Mouse (Mus musculus) heart, adult 11 months (tissue): ENCODE data around the gene Fgd1.

Experiments
- DNase-seq: peaks from one replicate; pipeline ENCODE4 v3.0.0; 2022

Fgd1 gene

DNA sequence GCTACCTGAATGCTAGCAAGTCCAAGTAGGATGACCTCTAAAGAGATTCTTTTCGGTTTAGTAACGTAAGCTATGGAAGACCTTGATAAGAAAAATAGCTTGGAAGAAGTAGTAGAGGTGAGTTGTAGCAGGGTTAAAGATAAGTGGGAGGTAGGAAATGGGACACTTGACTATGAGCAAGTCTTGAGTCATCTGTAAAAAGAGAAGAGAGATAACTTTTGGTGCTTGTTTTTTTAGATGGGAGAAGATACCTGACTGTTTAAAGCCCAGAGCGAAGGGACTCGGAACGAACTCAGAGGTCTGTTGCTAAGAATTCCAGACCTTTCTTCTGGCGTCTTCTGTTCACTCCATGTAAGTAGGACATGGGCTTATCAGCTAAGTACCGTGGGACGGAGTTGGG is at the start of gene Fgd1:
Fgd1 (plus strand) TSS at position 301 of the 400 bp plus-strand sequence.
- no peak for DNase-seq

DNA sequence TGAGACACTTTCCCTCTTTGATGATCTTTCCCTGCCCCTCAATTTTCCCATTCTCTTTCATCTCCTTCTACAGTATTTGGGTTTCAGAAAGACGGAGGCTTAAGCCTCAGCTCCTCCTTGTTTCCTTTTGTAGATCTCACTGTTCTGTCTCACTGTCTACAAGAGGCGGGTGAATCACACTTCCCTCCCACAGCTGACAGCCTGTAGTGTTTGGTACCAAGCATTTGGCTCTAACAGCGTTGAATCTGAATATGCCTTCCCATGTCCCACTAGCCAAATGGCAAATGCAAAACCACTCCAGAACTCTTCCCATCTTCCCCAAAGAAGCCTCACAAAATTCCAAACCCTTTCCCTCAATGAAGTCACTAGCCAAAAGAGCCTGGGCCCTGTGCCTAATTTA is 49.2 kb upstream of the Fgd1 start:
- DNase-seq, result no peak

DNA sequence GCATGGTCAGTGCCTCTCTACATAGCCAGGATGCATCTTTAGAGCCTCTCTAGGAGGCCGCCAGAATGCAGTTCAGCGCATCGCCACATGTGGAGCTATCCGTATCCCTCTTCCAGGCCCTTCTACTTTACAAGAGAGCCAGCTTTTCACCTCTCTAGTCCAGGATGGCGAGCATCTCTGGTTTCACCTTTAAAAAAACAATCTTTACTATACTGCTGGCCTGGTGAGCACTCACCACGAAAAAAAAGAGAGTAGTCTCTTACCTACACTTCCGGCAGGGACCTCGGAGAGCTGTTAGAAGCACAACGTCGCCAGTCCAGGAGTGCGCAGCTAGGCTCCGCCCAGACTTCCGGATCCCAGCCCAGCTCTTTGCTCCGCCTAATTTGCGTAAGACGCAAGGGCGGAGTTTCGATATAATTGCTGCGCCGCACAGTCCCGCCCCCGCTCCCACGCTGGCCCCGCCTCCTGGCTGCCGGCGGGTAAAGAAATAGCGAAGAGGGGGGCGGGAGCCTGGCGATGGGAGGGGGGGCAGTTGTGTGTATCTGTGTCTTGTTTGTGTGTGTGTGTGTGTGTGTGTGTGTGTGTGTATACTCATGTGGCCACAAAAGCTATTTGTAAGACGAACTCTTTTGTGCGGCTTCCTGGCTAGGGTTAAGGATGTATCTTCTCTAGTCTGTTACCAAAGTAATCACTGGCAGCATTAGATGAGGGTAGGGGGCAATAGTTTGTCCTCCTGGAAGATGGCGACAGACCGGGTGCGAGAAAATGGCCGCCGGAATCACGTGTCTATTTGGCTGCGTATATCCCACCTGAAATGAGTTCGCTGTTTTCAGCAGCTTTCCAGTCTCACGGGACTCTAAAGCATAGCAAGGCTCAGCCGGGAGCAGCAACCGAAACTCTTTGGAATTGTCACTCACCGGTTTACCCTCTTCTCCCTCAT is 28.7 kb upstream of the Fgd1 start, which contains the start of gene Gnl3l:
Gnl3l (minus strand) TSS at position 385 of the 940 bp plus-strand sequence.
- DNase-seq, result peak; percentile 99

DNA sequence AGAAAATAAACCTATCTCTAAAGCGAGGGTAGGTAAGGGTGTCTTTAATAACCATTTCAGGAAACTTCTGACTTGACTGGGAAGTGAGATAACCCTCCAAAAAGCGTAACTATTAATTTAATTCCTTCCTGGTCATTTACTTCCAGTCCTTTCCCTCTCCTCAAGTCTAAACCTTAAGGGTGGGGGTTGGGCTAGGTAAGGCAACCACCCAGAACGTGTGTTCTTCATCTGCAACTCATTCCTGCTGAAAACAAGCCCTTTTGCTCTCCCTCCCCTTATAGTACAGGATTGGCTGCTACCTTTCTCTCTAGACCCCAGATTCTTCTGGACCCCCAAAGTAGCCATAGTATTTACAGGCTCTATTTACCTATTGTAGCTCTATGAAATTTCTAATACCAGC is 28.1 kb upstream of the Fgd1 start:
- DNase-seq, result no peak

DNA sequence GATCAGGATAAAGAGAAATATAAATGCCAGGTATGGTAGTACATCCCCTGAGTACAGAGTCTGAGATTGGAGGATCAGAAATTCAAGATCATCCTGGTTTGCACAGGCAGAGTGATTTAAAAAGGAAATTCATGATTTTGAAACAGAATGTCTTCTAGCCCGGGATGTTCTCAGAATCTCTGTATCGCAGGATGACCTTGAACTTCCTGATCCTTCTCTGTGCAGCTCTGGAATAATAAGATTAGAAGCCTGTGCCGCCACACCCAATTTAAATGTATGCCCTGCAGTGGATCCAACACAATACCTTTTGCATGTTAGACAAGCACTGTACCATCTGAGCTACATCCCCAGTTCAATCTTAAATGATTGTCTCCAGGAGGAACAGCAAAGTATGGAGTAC is 27.2 kb upstream of the Fgd1 start:
- no peak for DNase-seq

DNA sequence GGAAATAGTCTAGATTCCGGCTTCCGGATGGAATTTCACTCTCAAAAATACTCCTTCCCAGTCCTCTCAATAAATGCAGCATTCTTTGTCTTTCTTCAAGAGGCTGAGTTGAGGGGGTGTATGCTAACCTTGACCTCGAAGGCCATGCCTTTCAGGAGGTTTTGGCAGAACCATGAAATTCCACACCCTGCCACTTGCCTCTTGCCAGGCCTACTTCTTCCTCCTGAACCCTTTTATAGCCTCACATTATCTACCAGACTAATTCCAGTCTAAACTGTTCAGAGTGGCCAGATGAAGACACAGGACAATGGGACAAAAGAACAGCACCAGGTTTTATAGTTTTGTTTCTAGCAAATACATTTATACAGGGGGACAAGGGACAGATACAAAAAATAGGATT is 14.6 kb upstream of the Fgd1 start:
- no peak for DNase-seq

DNA sequence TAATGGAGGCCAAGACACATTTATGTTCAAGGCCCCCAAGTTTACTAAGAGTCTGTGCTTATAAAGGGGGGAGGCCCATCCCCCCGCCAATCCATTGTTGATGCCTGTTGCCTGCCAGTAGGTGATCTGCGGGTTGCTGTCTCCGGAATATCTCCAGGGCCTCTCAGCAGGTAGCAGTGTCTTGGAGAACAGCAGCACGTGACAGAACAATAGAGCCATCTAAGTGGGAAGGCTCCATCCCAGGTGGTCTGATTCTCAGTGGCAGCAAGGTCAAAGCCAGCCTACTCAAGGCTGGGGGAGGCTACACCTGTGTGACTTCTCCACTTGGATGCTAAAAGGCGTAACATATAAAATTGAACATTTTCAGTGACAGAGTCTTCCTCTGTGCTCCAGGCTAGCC is 4.7 kb upstream of the Fgd1 start:
- DNase-seq, result peak; percentile 55

DNA sequence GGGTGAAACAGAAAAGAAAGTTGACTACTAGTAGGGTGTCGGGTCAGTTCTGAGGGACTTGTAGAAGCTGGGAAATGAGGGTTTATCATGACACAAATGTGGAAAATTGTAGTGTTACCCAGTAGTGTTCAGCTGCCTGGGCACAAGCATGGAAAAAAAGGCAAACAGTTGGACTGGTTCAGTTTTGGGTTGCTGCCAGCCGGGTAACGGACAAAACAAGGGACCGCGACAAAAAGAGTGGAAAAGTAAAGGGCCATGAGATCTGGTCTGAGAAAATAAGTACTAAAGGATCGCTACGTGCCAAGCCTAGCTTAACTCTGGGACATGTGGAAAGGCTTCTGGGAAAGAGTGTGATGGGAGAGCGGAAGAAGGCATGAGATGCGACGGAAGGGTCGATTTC is 371 bp downstream of the Fgd1 start:
- DNase-seq, result no peak

DNA sequence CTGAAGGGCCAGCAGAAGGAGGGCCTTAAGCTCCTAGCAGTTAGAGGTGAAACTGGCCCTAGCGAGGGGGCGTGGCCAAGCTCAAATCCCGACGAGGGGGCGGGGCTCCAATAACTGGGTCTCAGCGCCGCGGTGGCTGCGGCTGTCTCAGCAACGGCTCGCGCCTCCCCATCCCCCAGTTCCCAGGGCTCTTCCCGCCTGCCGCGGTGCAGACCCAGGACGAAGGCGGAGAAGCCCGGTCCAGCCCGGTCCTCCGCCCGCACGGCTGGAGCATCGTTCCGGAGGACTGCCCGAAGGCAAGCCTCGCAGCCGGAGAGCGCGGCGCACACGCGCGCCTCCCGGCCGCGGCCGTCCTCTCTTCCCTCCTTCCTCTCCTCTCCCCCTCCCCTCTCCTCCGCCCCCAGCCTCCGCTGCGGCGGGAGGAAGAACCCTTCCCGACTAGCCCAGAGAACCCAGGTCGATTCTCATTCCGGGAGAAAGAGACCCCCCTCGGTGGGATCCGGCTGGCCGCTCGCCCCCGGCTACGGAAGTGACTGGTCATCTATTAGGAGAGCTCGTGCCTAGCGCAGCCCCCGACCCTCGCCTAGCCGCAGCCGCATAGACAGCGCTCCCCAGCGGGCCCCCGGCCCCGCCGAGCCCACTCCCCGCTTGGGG is 954 bp downstream of the Fgd1 start:
- peak; percentile 98 for DNase-seq

DNA sequence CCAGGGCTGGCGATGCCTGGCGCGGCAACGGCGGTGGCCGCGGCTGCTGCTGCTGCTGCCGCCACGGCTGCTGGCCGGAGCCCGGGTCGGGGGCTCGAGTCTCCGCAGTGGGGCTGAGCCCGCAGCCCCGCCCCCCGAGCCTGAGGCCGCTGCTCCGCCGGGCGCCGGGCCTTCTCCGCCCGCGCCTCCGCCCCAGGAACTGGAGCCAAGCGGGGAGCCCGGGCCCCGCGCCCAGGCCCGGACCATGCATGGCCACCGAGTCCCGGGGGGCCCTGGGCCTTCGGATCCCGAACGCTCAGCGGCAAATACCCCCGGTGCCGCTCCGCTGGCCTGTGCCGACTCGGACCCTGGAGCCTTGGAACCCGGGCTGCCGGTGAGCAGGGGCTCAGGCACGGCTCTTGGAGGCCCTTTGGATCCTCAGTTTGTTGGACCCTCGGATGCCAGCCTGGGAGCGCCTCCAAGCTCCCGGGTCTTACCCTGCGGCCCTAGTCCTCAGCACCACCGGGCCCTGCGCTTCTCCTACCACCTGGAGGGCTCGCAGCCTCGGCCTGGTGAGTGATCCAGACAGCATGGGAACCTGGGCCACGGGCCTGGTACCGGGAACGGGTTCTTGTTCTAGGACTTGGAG is 1.6 kb downstream of the Fgd1 start:
- DNase-seq, result peak; percentile 92

DNA sequence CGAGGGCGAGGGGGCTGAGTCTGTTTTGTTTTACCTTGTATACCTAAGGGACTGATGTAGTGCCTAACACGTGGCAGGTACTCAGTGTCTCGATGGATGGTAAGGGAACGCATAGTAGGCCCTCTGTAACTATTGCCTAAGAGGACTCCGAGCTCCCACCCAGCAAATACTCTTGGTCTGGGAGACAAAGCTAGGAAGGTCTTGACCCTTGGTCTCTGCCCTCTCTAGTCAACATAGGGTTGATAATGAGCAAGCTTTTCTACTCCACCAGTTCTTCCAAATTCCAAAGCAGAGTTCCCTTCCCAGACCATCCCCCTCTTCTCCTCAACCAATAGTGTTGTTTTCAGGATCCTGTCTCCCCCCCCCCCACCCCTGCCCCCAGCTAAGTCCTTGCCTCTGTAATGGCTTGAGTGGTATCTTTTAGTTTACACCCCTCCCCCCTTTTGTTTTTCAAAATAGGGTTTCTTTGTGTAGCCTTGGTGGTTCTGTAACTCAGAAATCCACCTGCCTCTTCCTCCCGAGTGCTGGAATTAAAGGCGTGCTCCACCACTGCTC is 3.8 kb downstream of the Fgd1 start:
- DNase-seq, result no peak

DNA sequence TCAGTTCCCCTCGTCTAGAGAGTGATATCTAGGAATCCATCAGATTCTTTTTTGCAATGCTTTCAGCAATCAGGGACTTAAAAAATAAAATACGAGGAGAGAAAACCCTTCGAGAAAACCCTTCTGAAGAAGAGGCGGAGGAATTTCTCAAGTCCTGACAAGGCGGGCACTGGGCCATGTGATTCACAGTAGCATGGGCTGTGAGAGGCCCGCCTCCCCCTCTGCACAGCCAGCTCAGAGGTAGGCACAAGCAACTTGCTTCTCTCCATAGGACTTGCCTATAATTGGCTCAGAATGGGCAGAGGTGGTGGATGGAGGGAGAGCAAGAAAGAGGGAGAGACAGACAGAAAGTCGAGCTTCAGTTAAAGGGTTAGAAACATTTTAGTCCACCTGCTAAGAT is 4.4 kb downstream of the Fgd1 start:
- no peak for DNase-seq

DNA sequence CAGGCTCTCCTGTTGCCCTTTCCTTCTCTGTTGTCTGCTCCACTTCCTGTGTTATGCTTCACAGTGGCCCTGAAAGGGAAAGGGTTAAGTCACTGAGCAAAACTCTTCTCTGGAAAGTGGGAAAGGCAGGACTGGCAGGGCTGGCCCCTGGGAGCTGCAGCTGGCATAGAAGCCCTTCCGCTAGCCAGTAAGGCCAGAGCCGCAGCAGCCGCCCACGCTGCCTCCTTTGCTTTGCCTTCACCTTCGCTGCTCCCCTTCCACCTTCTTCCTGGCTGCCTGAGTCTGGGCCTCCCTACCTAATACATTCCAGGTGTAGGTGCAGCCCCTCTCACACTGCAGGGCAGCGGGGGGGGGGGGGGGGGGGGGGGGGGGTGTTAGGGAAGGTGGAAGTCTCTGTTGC is 8.5 kb downstream of the Fgd1 start:
- no peak for DNase-seq

DNA sequence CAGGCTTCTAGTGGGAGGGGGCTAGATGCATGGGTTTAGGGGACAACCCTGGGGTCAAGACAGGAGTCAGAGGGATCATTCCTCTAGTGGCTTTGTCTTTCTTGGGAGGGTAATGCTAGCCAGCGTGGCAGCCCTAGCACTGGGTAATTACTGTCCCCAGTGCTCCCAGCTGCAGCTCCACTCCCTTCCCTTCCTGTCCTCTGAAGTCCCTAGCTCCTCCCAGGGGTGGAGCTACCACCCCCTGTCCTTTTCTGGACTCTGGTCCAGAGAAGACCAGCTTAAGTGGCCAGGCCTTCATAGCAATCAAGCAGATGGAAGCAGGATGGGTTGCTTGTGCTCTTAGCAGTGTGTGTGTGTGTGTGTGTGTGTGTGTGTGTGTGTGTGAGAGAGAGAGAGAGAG is 9.6 kb downstream of the Fgd1 start:
- peak; percentile 96 for DNase-seq

DNA sequence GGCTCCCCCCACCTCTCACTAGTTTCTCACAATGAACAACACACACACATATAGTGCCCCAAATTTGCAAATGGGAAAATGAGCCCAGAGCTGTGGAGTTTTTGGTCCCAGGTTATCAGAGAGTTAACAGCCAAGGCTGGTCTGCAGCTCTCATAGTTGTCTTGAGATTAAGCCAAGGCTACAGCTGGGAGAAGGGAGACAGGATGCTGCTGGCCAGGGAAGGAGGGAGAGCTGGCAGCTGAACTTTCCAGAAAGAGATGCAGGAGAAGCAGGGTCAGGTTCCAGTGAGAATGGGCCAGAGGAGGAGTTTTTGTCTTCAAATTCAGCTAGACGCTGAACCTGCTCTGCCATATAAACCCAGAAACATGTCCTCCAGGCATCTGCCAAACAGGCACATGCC is 13.4 kb downstream of the Fgd1 start:
- peak; percentile 95 for DNase-seq

DNA sequence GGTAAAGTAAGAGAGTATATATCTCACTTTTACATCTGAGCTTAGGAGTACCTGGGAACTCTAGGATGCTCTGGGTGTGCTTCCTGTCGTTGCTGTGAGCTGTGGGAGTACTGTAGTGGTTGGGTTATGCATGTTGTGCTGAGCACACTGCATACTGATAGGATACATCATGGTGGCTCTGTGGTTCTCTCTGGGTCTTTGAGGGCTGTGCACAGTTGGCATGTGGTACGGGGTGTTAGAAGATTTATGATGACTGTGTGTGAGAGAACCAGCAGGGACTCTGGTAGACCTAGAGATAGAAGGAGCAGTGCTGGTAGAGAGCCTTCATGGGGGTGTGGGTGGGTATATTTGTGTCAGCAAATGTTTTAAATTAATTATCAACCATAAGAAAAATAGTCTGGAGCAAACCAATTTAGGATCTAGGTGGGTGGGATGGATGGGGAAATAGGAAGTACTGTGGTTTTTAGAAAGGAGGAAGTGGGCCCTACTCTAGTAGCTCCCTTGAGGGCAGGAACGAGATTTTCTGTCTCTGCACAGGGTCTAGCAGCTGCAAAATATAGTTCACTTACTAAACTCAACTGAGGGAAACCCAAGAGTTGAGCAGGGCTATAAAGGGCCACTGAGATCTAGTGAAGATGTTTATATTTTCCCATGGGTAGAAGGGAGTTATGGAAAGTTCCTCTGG is 15.8 kb downstream of the Fgd1 start:
- DNase-seq, result peak; percentile 66

DNA sequence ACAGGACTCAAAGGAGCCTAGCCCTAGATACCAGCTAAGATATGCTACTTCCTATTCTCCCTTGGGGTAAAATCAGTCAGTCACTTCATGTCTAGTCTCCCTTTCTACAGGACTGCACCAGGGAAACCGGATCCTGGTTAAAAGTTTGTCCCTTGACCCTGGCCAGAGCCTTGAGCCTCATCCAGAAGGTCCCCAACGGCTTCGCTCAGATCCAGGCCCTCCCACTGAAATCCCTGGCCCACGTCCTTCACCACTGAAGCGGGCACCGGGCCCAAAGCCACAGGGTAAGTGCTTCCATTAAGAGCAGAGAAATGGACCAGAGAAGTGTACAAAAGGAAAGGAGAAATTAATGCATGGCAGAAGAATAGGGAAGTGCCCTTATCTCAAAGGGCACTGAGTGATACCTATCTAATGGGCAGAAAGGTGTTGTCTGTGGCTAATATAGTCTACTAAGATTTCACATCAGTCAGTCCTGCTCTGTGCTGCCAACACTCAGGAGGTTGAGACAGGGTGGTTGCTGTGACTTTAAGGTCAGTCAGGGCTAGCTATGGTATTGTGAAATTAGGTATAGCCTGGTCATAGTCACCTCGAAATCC is 20.2 kb downstream of the Fgd1 start:
- DNase-seq, result peak; percentile 70

DNA sequence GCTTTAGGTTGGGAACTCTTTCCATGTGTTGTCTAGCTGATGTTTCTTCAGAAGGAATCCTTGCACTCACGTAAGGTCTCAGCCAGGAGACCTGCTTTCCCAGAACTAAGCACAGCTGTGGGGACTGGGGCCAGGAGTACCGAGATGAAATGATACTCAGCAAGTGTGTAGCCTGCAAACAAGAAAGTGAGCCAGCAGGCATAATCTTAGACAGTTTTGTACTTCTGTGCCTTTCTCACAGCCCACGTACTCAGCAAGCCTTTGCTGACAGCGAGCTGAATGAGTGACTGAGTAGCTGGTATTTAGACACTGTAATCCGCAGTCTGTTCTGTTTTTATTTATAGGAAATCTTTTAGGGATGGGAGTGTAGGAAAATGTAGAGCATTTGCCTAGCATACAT is 21.9 kb downstream of the Fgd1 start:
- DNase-seq, result peak; percentile 5

DNA sequence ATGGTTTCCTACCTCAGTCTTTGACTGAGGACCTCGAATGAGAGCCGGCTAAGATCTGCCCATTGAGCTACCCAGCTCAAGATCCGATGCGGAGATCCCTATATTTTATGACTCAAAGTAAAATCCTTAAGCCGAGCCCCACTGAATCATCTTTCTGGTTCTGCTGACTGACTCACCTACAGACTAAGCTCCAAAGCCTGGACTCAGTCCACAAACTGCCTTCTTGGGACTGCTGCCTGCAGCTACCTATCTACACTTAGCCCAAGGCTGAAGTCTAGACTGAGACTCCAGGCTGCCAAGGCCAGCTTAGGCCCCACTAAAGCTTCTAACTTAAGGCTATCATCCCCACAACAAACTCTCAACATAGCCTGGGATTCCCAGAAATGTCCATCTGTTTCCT is 30.1 kb downstream of the Fgd1 start:
- peak; percentile 10 for DNase-seq

DNA sequence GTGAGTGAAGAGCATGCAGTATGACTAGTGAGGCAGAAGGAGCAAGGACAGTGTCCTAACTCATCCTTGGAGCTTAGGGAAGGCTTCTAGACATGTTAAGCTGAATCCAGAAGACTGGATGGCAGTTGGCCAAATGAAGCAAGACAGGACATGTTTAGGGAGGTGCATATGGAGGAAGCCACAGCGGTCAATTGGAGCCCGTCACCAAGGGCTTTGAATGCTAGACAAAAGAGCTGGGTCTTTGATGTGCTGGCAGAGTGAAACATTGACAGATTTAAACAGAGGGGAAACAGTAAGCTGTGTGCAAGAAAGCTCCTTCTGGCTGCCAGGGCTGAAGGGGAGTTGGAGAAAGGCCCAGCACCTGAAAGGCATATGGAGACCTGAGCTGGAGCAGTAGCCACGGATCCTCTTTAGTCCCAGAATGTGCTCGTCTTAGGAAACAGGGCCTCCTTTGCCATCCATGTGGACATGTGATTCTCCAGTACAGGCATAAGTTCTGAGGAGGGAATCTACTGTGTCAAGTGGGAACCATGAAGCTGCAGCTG is 31.1 kb downstream of the Fgd1 start:
- peak; percentile 33 for DNase-seq

DNA sequence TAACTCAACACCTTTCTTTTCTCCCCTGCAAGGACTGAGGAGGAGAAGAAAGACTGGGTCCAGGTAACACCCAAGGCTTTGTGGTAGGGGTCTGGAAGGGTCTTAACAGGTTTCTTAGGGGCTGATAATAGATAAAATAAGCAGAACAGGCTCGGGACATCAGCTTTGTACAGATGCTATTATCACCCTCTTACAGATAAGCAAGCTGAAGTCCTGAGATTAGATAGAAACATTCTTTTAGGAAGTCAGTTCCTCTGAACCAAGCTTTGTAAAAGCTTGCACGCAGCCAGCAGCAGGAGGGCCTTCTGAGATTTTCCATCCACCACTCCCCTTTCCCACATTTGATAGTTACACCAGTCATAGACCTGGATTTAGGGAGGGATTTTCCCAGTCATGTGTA is 39.6 kb downstream of the Fgd1 start:
- peak; percentile 56 for DNase-seq

DNA sequence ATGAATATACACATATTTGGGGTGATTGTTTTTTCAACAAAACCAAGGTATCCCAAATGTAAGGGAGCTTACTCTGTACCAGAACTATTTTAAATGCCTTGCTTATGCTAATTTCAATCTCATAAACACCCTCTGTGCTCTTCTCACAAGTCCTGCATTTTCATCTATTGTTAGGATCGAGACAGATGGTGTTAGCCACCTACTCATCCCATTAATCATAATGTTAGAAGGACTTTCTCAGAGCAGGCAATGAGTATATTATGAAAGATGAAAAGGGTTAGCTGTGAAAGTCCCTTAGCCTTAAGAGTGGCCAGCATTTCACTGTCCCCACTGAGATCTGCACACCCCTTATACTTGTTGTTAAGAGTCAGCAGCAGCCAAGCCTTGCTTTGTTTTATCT is 41.5 kb downstream of the Fgd1 start:
- no peak for DNase-seq
